Mouse (Mus musculus): ENCODE results near the gene Ror2. TPM values are rescaled to one million over a fixed set of nuclear protein-coding genes. Genes with fewer than 3 reads are reported as not detected.

Ror2 gene
- polyA plus RNA-seq, 1 experiment from 2014 or later = 24.0 TPM

- Histone ChIP-seq H3K36me3 (no peaks in the 10 kb centered on the region), H3K27ac (replicated peaks) (peak overlapping the region; percentile 52), H3K4me2 (replicated peaks) (peak overlapping the region; percentile 28), H3K9ac (no peak overlapping the region), H3K4me3 (replicated peaks) (peak overlapping the region; percentile 18; the same call in 1 of the 2 replicates), H3K9me3 (replicated peaks) (no peaks in the 10 kb centered on the region), H3K27me3 (no peaks in the 10 kb centered on the region), H3K4me1 (peaks cover 65% of the 10 kb centered on the region)
- peak; percentile 85 for ATAC-seq (ENCODE audit: insufficient number of reproducible peaks, low FRiP score, low TSS enrichment, low read depth)
- 8% methylated on average over 19 of the region's 19 CpGs for WGBS
Measured at GRCm38 (mm10) chr13:53211971-53212733, 73.8 kb downstream of the Ror2 start.

DNA sequence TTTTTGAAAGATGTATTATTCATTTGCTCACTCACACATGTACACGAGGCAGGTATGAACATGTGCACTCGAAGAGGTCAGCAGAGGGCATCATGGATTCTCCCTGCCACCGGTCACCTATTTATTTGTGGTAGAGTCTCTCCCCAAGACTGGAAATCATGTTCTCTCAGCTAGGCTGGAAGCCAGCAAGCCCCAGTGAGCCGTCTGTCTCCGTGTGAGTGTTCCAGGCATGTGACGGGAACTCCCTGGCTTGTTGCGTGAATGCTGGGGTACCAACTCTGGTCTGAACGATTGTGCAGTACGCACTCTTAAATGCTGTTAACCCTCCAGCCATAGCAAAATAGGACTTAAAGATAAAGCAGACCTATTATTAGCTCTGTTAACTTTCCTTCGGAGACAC, 77.4 kb downstream of the Ror2 start:
- ATAC-seq (ENCODE audit: insufficient number of reproducible peaks, low FRiP score, low TSS enrichment, low read depth) = no peak
- 66% methylated on average over 10 of the region's 10 CpGs for WGBS
- no peak overlapping the region for H3K4me2 ChIP-seq (replicated peaks)
- no peaks in the 10 kb centered on the region for H3K36me3 ChIP-seq
- H3K9me3 ChIP-seq (replicated peaks) = no peaks in the 10 kb centered on the region
- no peak overlapping the region for H3K4me3 ChIP-seq (replicated peaks)
- H3K27ac ChIP-seq (replicated peaks) = no peak overlapping the region
- H3K9ac ChIP-seq = no peak overlapping the region
- peaks cover 85% of the 10 kb centered on the region for H3K4me1 ChIP-seq
- no peaks in the 10 kb centered on the region for H3K27me3 ChIP-seq

- no peak overlapping the region for H3K4me3 ChIP-seq (replicated peaks)
- WGBS = 15% methylated on average over 17 of the region's 17 CpGs
- no peak overlapping the region for H3K9ac ChIP-seq
Measured at GRCm38 (mm10) chr13:53205128-53205911, 80.6 kb downstream of the Ror2 start.

GRCm38 (mm10) chr13:53202439-53202830, 83.5 kb downstream of the Ror2 start:
- Histone ChIP-seq H3K9me3 (replicated peaks) (no peaks in the 10 kb centered on the region), H3K4me1 (peaks cover 74% of the 10 kb centered on the region), H3K4me2 (replicated peaks) (peak overlapping the region; percentile 25), H3K4me3 (replicated peaks) (no peak overlapping the region), H3K27ac (replicated peaks) (peak overlapping the region; percentile 82), H3K9ac (no peak overlapping the region), H3K27me3 (no peaks in the 10 kb centered on the region), H3K36me3 (no peaks in the 10 kb centered on the region)
- 41% methylated on average over 5 of the region's 5 CpGs for WGBS
- no peak for ATAC-seq (ENCODE audit: insufficient number of reproducible peaks, low FRiP score, low TSS enrichment, low read depth)

More at GRCm38 (mm10) chr13:53205128-53205911, 80.6 kb downstream of the Ror2 start:
- peak overlapping the region; percentile 85 for H3K27ac ChIP-seq (replicated peaks)
- H3K27me3 ChIP-seq = no peaks in the 10 kb centered on the region
- peaks cover 85% of the 10 kb centered on the region for H3K4me1 ChIP-seq
- H3K9me3 ChIP-seq (replicated peaks) = no peaks in the 10 kb centered on the region
- H3K4me2 ChIP-seq (replicated peaks) = peak overlapping the region; percentile 21
- peak; percentile 77 for ATAC-seq (ENCODE audit: insufficient number of reproducible peaks, low FRiP score, low TSS enrichment, low read depth)
- H3K36me3 ChIP-seq = no peaks in the 10 kb centered on the region

GRCm38 (mm10) chr13:53201628-53202438, 84.1 kb downstream of the Ror2 start:
- no peak overlapping the region for H3K4me3 ChIP-seq (replicated peaks)
- peak overlapping the region; percentile 25 for H3K4me2 ChIP-seq (replicated peaks)
- 10% methylated on average over 18 of the region's 18 CpGs for WGBS
- H3K9me3 ChIP-seq (replicated peaks) = no peaks in the 10 kb centered on the region
- no peaks in the 10 kb centered on the region for H3K36me3 ChIP-seq
- H3K27me3 ChIP-seq = no peaks in the 10 kb centered on the region
- ATAC-seq (ENCODE audit: insufficient number of reproducible peaks, low FRiP score, low TSS enrichment, low read depth) = peak; percentile 64
- peak overlapping the region; percentile 82 for H3K27ac ChIP-seq (replicated peaks)
- H3K9ac ChIP-seq = no peak overlapping the region
- H3K4me1 ChIP-seq = peaks cover 74% of the 10 kb centered on the region

DNA sequence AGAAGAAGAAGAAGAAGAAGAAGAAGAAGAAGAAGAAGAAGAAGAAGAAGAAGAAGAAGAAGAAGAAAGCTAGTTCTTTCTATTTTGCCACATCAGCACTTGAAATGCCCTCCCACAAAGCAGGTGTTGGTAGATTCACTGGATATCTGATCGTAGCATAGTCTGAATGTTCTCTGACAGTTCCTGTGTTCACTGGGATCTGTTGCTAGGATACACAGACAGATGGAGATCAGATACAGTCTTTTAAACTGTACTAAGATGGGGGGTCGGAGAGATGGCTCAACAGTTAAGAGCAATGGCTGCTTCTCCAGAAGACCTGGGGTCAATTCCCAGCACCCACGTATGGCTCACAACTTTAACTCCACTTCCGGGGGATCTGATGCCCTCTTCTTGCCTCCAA, 85.8 kb downstream of the Ror2 start:
- Histone ChIP-seq H3K9me3 (replicated peaks) (no peaks in the 10 kb centered on the region), H3K4me1 (peaks cover 71% of the 10 kb centered on the region), H3K27ac (replicated peaks) (no peak overlapping the region), H3K36me3 (no peaks in the 10 kb centered on the region), H3K9ac (no peak overlapping the region), H3K4me3 (replicated peaks) (no peak overlapping the region), H3K4me2 (replicated peaks) (no peak overlapping the region), H3K27me3 (no peaks in the 10 kb centered on the region)
- no peak for ATAC-seq (ENCODE audit: insufficient number of reproducible peaks, low FRiP score, low TSS enrichment, low read depth)
- WGBS = 59% methylated on average over 4 of the region's 4 CpGs

DNA sequence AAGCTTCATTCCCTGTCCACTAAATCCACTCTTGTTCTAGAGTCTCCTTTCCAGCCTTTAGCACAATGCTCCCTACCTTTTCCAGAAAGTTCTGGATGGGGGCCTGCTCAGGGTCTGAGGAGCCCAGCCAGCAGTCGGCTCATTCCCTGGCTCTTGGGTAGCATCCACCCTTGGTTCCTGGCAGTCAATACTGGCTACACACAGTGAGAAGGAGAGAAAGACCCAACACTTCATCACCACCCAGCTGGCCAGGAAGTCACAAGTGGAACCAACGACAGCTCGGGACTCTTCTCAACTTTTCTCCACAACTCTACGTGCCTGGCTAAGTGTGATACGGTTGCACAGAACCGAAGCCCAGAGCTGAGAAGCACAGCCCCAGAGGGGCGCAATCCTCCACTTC, 86.7 kb downstream of the Ror2 start:
- Histone ChIP-seq H3K27me3 (no peaks in the 10 kb centered on the region), H3K36me3 (no peaks in the 10 kb centered on the region), H3K4me3 (replicated peaks) (no peak overlapping the region), H3K9ac (no peak overlapping the region), H3K9me3 (replicated peaks) (no peaks in the 10 kb centered on the region), H3K4me2 (replicated peaks) (no peak overlapping the region), H3K4me1 (peaks cover 69% of the 10 kb centered on the region), H3K27ac (replicated peaks) (no peak overlapping the region)
- no peak for ATAC-seq (ENCODE audit: insufficient number of reproducible peaks, low FRiP score, low TSS enrichment, low read depth)
- WGBS = 83% methylated on average over 7 of the region's 7 CpGs

DNA sequence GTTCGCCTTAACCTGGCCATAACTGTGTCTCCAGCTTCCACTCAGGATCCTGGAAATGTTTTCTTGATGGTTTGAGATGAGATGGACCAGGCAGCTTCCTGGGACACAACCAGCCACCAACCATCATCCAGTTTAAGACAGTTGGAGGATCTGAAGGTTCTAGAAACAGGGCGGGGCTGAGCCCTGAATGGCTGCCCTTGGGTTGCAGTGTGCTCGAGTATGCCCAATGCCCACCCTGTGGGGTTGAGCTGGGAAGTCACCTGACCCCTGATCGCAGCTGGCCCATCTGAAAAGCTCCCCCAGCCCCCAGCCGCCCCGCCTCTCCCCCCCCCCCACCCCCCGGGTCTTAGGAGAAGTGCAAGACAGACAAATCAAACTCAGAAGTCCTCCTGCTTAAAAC, 89.2 kb downstream of the Ror2 start:
- peaks cover 67% of the 10 kb centered on the region for H3K4me1 ChIP-seq
- H3K4me2 ChIP-seq (replicated peaks) = no peak overlapping the region

GRCm38 (mm10) chr13:53195951-53196677, 89.8 kb downstream of the Ror2 start:
- H3K27me3 ChIP-seq = no peaks in the 10 kb centered on the region
- H3K4me1 ChIP-seq = peaks cover 63% of the 10 kb centered on the region
- no peak overlapping the region for H3K9ac ChIP-seq
- WGBS = 60% methylated on average over 6 of the region's 6 CpGs
- no peaks in the 10 kb centered on the region for H3K9me3 ChIP-seq (replicated peaks)
- no peaks in the 10 kb centered on the region for H3K36me3 ChIP-seq
- no peak overlapping the region for H3K4me3 ChIP-seq (replicated peaks)
- peak overlapping the region; percentile 75; the same call in 1 of the 2 replicates for H3K27ac ChIP-seq (replicated peaks)
- ATAC-seq (ENCODE audit: insufficient number of reproducible peaks, low FRiP score, low TSS enrichment, low read depth) = no peak
- no peak overlapping the region for H3K4me2 ChIP-seq (replicated peaks)

More for the DNA sequence above, 89.2 kb downstream of the Ror2 start:
- H3K9me3 ChIP-seq (replicated peaks) = no peaks in the 10 kb centered on the region
- 46% methylated on average over 7 of the region's 7 CpGs for WGBS
- H3K9ac ChIP-seq = no peak overlapping the region
- no peak overlapping the region for H3K4me3 ChIP-seq (replicated peaks)
- peak overlapping the region; percentile 75 for H3K27ac ChIP-seq (replicated peaks)
- no peaks in the 10 kb centered on the region for H3K27me3 ChIP-seq
- ATAC-seq (ENCODE audit: insufficient number of reproducible peaks, low FRiP score, low TSS enrichment, low read depth) = no peak
- H3K36me3 ChIP-seq = no peaks in the 10 kb centered on the region

DNA sequence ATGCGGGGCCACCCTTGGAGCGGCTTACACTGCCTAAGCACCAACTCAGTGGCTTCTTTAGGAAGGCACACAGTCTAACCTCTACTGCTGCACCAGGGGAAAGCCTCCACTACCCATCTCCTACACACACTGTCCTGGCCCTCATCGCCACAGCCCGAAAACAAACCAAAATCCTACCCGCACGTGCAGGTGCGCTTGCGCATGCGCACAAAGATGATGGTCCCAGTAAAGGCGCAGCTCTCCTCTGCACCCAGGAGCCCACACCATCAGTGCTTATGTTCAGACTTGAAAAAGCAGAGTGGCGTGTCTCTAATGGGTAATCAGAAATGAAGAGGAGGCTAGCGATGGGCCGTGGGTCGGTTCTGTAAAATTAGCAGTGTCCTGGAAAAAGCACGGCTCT, 91.6 kb downstream of the Ror2 start:
- H3K4me3 ChIP-seq (replicated peaks) = no peak overlapping the region
- WGBS = 86% methylated on average over 15 of the region's 15 CpGs
- H3K27me3 ChIP-seq = no peaks in the 10 kb centered on the region
- no peak overlapping the region for H3K4me2 ChIP-seq (replicated peaks)
- no peak overlapping the region for H3K9ac ChIP-seq
- H3K27ac ChIP-seq (replicated peaks) = 0 out of 2 replicates have a peak overlapping the region, but pooled peaks have one; percentile 2
- H3K36me3 ChIP-seq = no peaks in the 10 kb centered on the region
- no peak for ATAC-seq (ENCODE audit: insufficient number of reproducible peaks, low FRiP score, low TSS enrichment, low read depth)
- H3K4me1 ChIP-seq = peaks cover 58% of the 10 kb centered on the region
- no peaks in the 10 kb centered on the region for H3K9me3 ChIP-seq (replicated peaks)

Data from embryonic facial prominence, embryonic 15.5 days (tissue).